ENCODE assay signal across 18 mouse cellular contexts in the genomic region with DNA sequence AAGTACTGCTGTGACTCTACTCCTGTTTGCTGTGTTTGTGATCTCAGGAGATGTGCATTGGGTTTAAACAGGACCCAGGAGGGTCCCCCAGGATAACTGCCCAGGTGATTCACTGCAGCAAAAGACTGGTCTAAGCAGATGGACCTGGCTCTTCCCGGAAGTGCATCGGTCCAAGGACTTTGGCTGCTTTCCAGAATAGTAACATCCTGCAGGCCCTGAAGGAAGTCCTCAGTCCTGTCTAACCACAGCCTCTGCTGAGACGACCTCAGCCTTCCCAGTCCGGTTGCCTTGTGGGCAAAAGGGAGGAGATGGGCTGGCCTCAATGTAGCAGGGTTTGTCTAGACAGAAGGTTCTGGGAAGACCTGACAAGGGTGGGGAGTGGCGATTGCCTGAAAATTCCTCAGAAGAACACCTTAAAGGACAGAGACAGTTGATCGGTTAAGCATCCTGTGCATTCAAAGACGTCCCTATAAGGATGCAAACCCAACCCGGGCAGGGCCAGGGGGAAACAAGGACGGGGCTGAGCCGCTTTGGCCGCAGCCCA. TPM values are rescaled to one million over a fixed set of nuclear protein-coding genes. Genes with fewer than 3 reads are reported as not detected.
DNase-seq lines count a peak whose midpoint lies in the region; ATAC-seq and TF ChIP-seq lines count a peak whose summit lies in the region.
"Had no signal": no experiment of that assay in that cellular context is flagged by ENCODE, and none has a peak within 500 bp of the region (broad histone marks: within the 10 kb centered on the region; RNA-seq: fewer than 3 reads in every experiment).

No protein-coding gene starts in this region.

- no peak for ATAC-seq in heart, embryonic 12.5 days (ENCODE audit: insufficient number of reproducible peaks, low FRiP score)

- no peaks in the 10 kb centered on the region for H3K79me2 ChIP-seq in liver, adult 2 months (ENCODE audit: control insufficient read depth, insufficient read depth, low read length)

- 61% methylated on average over 11 of the region's 11 CpGs for WGBS in heart, embryonic 10.5 days
- WGBS in heart, embryonic 12.5 days = 63% methylated on average over 11 of the region's 11 CpGs
- 60% methylated on average over 11 of the region's 11 CpGs for WGBS in liver, adult 2 months

- no peaks in the 10 kb centered on the region for H3K27me3 ChIP-seq in heart, embryonic 10.5 days (ENCODE audit: insufficient read depth, poor library complexity, severe bottlenecking)
- no peaks in the 10 kb centered on the region for H3K27me3 ChIP-seq in heart, embryonic 12.5 days (replicated peaks)
- no peaks in the 10 kb centered on the region for H3K27me3 ChIP-seq in liver, adult 2 months (ENCODE audit: control insufficient read depth, insufficient read depth, low read length)
- H3K27me3 ChIP-seq: midbrain, embryonic 12.5 days had no signal

- no peaks in the 10 kb centered on the region for H3K36me3 ChIP-seq in heart, embryonic 10.5 days
- H3K36me3 ChIP-seq in heart, embryonic 12.5 days = no peaks in the 10 kb centered on the region
- H3K36me3 ChIP-seq in liver, adult 2 months (ENCODE audit: control insufficient read depth, insufficient read depth, low read length) = no peaks in the 10 kb centered on the region
- H3K36me3 ChIP-seq: midbrain, embryonic 12.5 days; neural tube, embryonic 12.5 days had no signal

- H3K27ac ChIP-seq in heart, embryonic 10.5 days = peak overlapping the region; percentile 37; the same call in 1 of the 2 replicates
- H3K27ac ChIP-seq in heart, embryonic 12.5 days (ENCODE audit: poor library complexity, severe bottlenecking) = no peak overlapping the region
- no peak overlapping the region; the same call in 1 of the 2 replicates for H3K27ac ChIP-seq in liver, adult 2 months (replicated peaks; ENCODE audit: insufficient read depth, low read depth, low read length)
- H3K27ac ChIP-seq: liver, embryonic 14.5 days; midbrain, embryonic 12.5 days; neural tube, embryonic 12.5 days had no signal

- DNase-seq in heart, embryonic 10.5 days (ENCODE audit: low spot score) = no peak
- DNase-seq in liver, adult 2 months (ENCODE audit: extremely low read depth, low read depth, low spot score) = peak; percentile 18
- no peak for DNase-seq in liver
- DNase-seq in ES-CJ7 (ENCODE audit: low read depth, low spot score) = peak; percentile 94
- peak; percentile 32 to 53 for DNase-seq in kidney, postnatal 36 days
- no peak for DNase-seq in left cerebral cortex, adult 9 months (ENCODE audit: low spot score in 2 of 2)
- no peak for DNase-seq in ovary, postnatal 14 days (ENCODE audit: low spot score)
- DNase-seq: cerebellum, adult 11 months; right cerebral cortex, adult 18-20 months had no signal

- no peak overlapping the region for H3K4me3 ChIP-seq in heart, embryonic 10.5 days
- no peak overlapping the region for H3K4me3 ChIP-seq in heart, embryonic 12.5 days
- H3K4me3 ChIP-seq in liver, adult 2 months (ENCODE audit: insufficient read depth, low read depth, low read length) = no peak overlapping the region
- H3K4me3 ChIP-seq: midbrain, embryonic 12.5 days; neural tube, embryonic 12.5 days had no signal

- H3K4me2 ChIP-seq in heart, embryonic 12.5 days = no peak overlapping the region
- H3K4me2 ChIP-seq: midbrain, embryonic 12.5 days; neural tube, embryonic 12.5 days had no signal

- H3K4me1 ChIP-seq in heart, embryonic 10.5 days = peaks cover 63% of the 10 kb centered on the region
- peaks cover 55% of the 10 kb centered on the region for H3K4me1 ChIP-seq in heart, embryonic 12.5 days (replicated peaks)
- no peaks in the 10 kb centered on the region; the same call in 1 of the 2 replicates for H3K4me1 ChIP-seq in liver, adult 2 months (ENCODE audit: control insufficient read depth, insufficient read depth, low read length)
- H3K4me1 ChIP-seq: neural tube, embryonic 12.5 days had no signal

- no peak overlapping the region for H3K9ac ChIP-seq in heart, embryonic 12.5 days
- no peak overlapping the region for H3K9ac ChIP-seq in liver, adult 2 months (ENCODE audit: low read depth, low read length)
- H3K9ac ChIP-seq: liver, embryonic 14.5 days; midbrain, embryonic 12.5 days; neural tube, embryonic 12.5 days had no signal

- no peaks in the 10 kb centered on the region for H3K9me3 ChIP-seq in heart, embryonic 10.5 days
- no peaks in the 10 kb centered on the region for H3K9me3 ChIP-seq in heart, embryonic 12.5 days (replicated peaks)
- H3K9me3 ChIP-seq: midbrain, embryonic 12.5 days; neural tube, embryonic 12.5 days had no signal

- TF ChIP-seq POLR2A in liver, adult 2 months (IDR thresholded peaks at IDR 0.05; ENCODE audit: extremely low read depth, insufficient read depth, low read length) = no peak

- no peak for TF ChIP-seq CTCF in liver, adult 2 months (IDR thresholded peaks at IDR 0.05; ENCODE audit: low read depth, low read length)

RNA-seq across cellular contexts. Expression of gene Marcksl1, which starts 10.4 kb away (rescaled TPM):
- polyA plus RNA-seq in heart, embryonic 10.5 days (2016; fragmentation: Nextera tagmentation; extraction: Ambion mirVana) = 535 and 802 TPM in 2 replicates
- 515 and 518 TPM in 2 replicates for polyA plus RNA-seq in heart, embryonic 12.5 days (2016; fragmentation: Nextera tagmentation; extraction: Ambion mirVana)
- total RNA-seq in liver, adult 2 months (2014; rRNA removed) = 5.3 and 9.9 TPM in 2 replicates
- 7.7 and 11.1 TPM in 2 replicates for polyA plus RNA-seq in liver, adult 2 months (2012; rRNA removed)

RNA-seq across cellular contexts. Expression of gene Fam229a, which starts 12.0 kb away (rescaled TPM):
- not detected in 2 replicates for polyA plus RNA-seq in heart, embryonic 10.5 days (2016; fragmentation: Nextera tagmentation; extraction: Ambion mirVana)
- polyA plus RNA-seq in heart, embryonic 12.5 days (2016; fragmentation: Nextera tagmentation; extraction: Ambion mirVana) = 0.32 TPM in 1 of 2 replicates, not detected in the other
- total RNA-seq in liver, adult 2 months (2014; rRNA removed) = not detected in 2 replicates
- polyA plus RNA-seq in liver, adult 2 months (2012; rRNA removed) = 0.38 TPM in 1 of 2 replicates, not detected in the other
- total RNA-seq: adrenal gland, postnatal 4 days; gastrocnemius, adult 18-20 months; hematopoietic stem cell, adult 5-6 weeks had no signal
- polyA plus RNA-seq: forebrain, embryonic 11.5 days; midbrain, embryonic 12.5 days; neural tube, embryonic 12.5 days had no signal

RNA-seq across cellular contexts. Expression of gene Tssk3, which starts 12.2 kb away (rescaled TPM):
- polyA plus RNA-seq in heart, embryonic 10.5 days (2016; fragmentation: Nextera tagmentation; extraction: Ambion mirVana) = not detected in 2 replicates
- not detected in 2 replicates for polyA plus RNA-seq in heart, embryonic 12.5 days (2016; fragmentation: Nextera tagmentation; extraction: Ambion mirVana)
- total RNA-seq in liver, adult 2 months (2014; rRNA removed) = not detected in 2 replicates
- not detected in 2 replicates for polyA plus RNA-seq in liver, adult 2 months (2012; rRNA removed)
- total RNA-seq: adrenal gland, postnatal 4 days; gastrocnemius, adult 18-20 months; hematopoietic stem cell, adult 5-6 weeks had no signal
- polyA plus RNA-seq: forebrain, embryonic 11.5 days; large intestine, adult 2 months; liver, embryonic 14.5 days; midbrain, embryonic 12.5 days; neural tube, embryonic 12.5 days had no signal

RNA-seq across cellular contexts. Expression of gene Hdac1, which starts 39.5 kb away (rescaled TPM):
- polyA plus RNA-seq in heart, embryonic 10.5 days (2016; fragmentation: Nextera tagmentation; extraction: Ambion mirVana) = 201 and 237 TPM in 2 replicates
- polyA plus RNA-seq in heart, embryonic 12.5 days (2016; fragmentation: Nextera tagmentation; extraction: Ambion mirVana) = 140 and 146 TPM in 2 replicates
- total RNA-seq in liver, adult 2 months (2014; rRNA removed) = 16.8 and 20.5 TPM in 2 replicates
- polyA plus RNA-seq in liver, adult 2 months (2012; rRNA removed) = 15.8 and 18.1 TPM in 2 replicates

RNA-seq across cellular contexts. Expression of gene Bsdc1, which starts 41.6 kb away (rescaled TPM):
- polyA plus RNA-seq in heart, embryonic 10.5 days (2016; fragmentation: Nextera tagmentation; extraction: Ambion mirVana) = 22.4 and 22.9 TPM in 2 replicates
- 25.6 and 26.8 TPM in 2 replicates for polyA plus RNA-seq in heart, embryonic 12.5 days (2016; fragmentation: Nextera tagmentation; extraction: Ambion mirVana)
- total RNA-seq in liver, adult 2 months (2014; rRNA removed) = 22.1 and 26.6 TPM in 2 replicates
- polyA plus RNA-seq in liver, adult 2 months (2012; rRNA removed) = 14.5 and 19.3 TPM in 2 replicates

Comparison
In these comparisons a context has a peak if more than half of its experiments do, and no peak if none do; other contexts are left out.
1. DNase-seq: peak in liver, adult 2 months (single experiment), ES-CJ7 (single experiment) and kidney, postnatal 36 days (2 of 2); none in heart, embryonic 10.5 days (single experiment), liver (single experiment), left cerebral cortex, adult 9 months (0 of 2) and ovary, postnatal 14 days (single experiment).
2. RNA of gene Marcksl1, which starts 10.4 kb away (polyA plus RNA-seq): 535 to 802 TPM in heart, embryonic 10.5 days and 515 to 518 TPM in heart, embryonic 12.5 days; 7.7 to 11.1 TPM in liver, adult 2 months; every median in the first group is over 10 times any median in the second.